Mouse (Mus musculus): Measurements from ENCODE around the gene Mrpl51. TPM values are rescaled to one million over a fixed set of nuclear protein-coding genes. Genes with fewer than 3 reads are reported as not detected.

The Mrpl51 gene
- polyA plus RNA-seq (2012; rRNA removed): 21.2 and 29.4 TPM in 2 replicates

DNA sequence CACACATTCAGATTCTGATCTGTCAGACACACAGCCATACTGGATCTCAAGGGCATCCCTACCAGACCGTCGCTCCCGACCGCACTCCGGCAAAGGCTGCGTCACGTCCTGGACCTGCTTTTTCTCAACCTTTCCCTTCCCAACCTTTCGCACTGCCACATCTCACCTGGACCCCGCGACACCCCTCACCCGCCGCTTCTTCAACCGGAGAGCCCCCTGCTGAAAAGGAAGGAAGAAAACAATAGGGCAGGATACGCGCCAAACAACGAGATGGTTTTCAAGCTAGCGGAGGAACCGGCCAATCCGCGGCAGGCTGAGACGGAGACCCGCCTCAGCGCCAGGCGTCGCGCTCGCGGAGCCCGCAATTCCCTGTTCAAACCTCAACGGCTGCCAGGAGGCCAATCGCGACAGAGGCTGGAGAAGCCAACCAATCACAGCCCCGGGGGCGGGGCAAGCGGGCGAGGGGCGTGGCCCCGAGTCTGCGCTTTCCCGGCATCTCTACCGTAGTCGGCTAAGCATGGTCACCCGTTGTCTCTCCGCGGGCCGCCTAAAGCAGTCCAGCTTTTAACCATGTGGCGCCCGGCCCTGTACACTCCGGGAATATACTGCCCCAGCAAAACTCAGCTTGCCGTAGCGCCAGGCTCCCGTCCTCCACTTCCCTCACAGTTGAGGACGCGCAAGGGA, at the start of gene Mrpl51, which contains the start of gene Ncapd2:
Gene Mrpl51 (plus strand): TSS at position 470 of the 684 bp plus-strand sequence.
Gene Ncapd2 (minus strand): TSS at position 370 of the 684 bp plus-strand sequence.
- Histone ChIP-seq H3K4me1 (ENCODE audit: control insufficient read depth, insufficient read depth, insufficient read length) (peaks cover 4% of the 10 kb centered on the region; the same call in 1 of the 2 replicates), H3K27me3 (ENCODE audit: control insufficient read depth, insufficient read depth, low read length) (no peaks in the 10 kb centered on the region), H3K4me3 (ENCODE audit: extremely low read depth, insufficient read depth, insufficient read length) (peak within 1 kb of the TSS; percentile 96), H3K27ac (ENCODE audit: insufficient read depth, low read length) (peak within 1 kb of the TSS; percentile 99), H3K36me3 (ENCODE audit: control insufficient read depth, insufficient read depth, low read length) (peaks cover 8% of the 10 kb centered on the region; the same call in 1 of the 2 replicates)
- WGBS: under 1% methylated on average over 54 of the region's 54 CpGs
- no peak for TF ChIP-seq CTCF (IDR thresholded peaks at IDR 0.05; ENCODE audit: extremely low read depth, insufficient read depth, insufficient read length, insufficient replicate concordance)
- no peak for TF ChIP-seq POLR2A (IDR thresholded peaks at IDR 0.05; ENCODE audit: low read depth, low read length)
- DNase-seq (ENCODE audit: low read depth in 1 of 2, low spot score in 2 of 2): peak; percentile 91 to 94

- no peak for TF ChIP-seq CTCF (IDR thresholded peaks at IDR 0.05; ENCODE audit: extremely low read depth, insufficient read depth, insufficient read length, insufficient replicate concordance)
- no peak for TF ChIP-seq POLR2A (IDR thresholded peaks at IDR 0.05; ENCODE audit: low read depth, low read length)
- peaks cover 22% of the 10 kb centered on the region for H3K36me3 ChIP-seq (ENCODE audit: control insufficient read depth, insufficient read depth, low read length)
- H3K27me3 ChIP-seq (ENCODE audit: control insufficient read depth, insufficient read depth, low read length): no peaks in the 10 kb centered on the region
- no peak for DNase-seq (ENCODE audit: low read depth in 1 of 2, low spot score in 2 of 2)
- no peak overlapping the region for H3K27ac ChIP-seq (ENCODE audit: insufficient read depth, low read length)
- 91% methylated on average over 8 of the region's 8 CpGs for WGBS
- no peak overlapping the region for H3K4me3 ChIP-seq (ENCODE audit: extremely low read depth, insufficient read depth, insufficient read length)
- peaks cover 11% of the 10 kb centered on the region; the same call in 1 of the 2 replicates for H3K4me1 ChIP-seq (ENCODE audit: control insufficient read depth, insufficient read depth, insufficient read length)
These were observed 49.2 kb upstream of the Mrpl51 start for GRCm38 (mm10) chr6:125142436-125142835.

DNA sequence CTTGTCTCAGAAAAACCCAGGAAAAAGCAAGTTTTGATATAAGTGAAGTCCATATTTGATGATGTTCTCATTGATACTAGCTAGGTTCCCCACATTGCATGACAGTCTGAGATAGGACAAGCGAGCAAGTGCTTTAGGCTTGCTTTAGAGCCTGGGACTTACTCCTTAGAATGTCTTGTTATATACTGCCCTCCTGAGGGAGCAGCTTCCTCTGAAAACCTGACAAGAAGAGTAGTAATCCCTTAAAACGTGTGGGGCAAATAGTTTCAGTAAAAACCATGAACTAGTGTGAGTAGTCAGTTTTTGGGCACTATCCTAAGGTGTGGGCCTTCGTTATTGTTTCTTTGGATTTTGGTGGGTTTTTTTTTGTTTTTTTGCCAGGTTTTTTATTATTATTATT, 48.5 kb upstream of the Mrpl51 start:
- Histone ChIP-seq H3K4me1 (ENCODE audit: control insufficient read depth, insufficient read depth, insufficient read length) (peaks cover 12% of the 10 kb centered on the region; the same call in 1 of the 2 replicates), H3K4me3 (ENCODE audit: extremely low read depth, insufficient read depth, insufficient read length) (no peak overlapping the region), H3K36me3 (ENCODE audit: control insufficient read depth, insufficient read depth, low read length) (peaks cover 19% of the 10 kb centered on the region), H3K27ac (ENCODE audit: insufficient read depth, low read length) (no peak overlapping the region), H3K27me3 (ENCODE audit: control insufficient read depth, insufficient read depth, low read length) (no peaks in the 10 kb centered on the region)
- no peak for DNase-seq (ENCODE audit: low read depth in 1 of 2, low spot score in 2 of 2)
- 75% methylated on average over 3 of the region's 3 CpGs for WGBS
- TF ChIP-seq POLR2A (IDR thresholded peaks at IDR 0.05; ENCODE audit: low read depth, low read length) (no peak), CTCF (IDR thresholded peaks at IDR 0.05; ENCODE audit: extremely low read depth, insufficient read depth, insufficient read length, insufficient replicate concordance) (no peak)

GRCm38 (mm10) chr6:125143904-125144303, 47.7 kb upstream of the Mrpl51 start:
- WGBS: 90% methylated on average over 9 of the region's 9 CpGs
- H3K27ac ChIP-seq (ENCODE audit: insufficient read depth, low read length): no peak overlapping the region
- no peak overlapping the region for H3K4me3 ChIP-seq (ENCODE audit: extremely low read depth, insufficient read depth, insufficient read length)
- H3K36me3 ChIP-seq (ENCODE audit: control insufficient read depth, insufficient read depth, low read length): peaks cover 16% of the 10 kb centered on the region
- H3K4me1 ChIP-seq (ENCODE audit: control insufficient read depth, insufficient read depth, insufficient read length): peaks cover 17% of the 10 kb centered on the region; the same call in 1 of the 2 replicates
- no peaks in the 10 kb centered on the region for H3K27me3 ChIP-seq (ENCODE audit: control insufficient read depth, insufficient read depth, low read length)
- TF ChIP-seq POLR2A (IDR thresholded peaks at IDR 0.05; ENCODE audit: low read depth, low read length) (no peak), CTCF (IDR thresholded peaks at IDR 0.05; ENCODE audit: extremely low read depth, insufficient read depth, insufficient read length, insufficient replicate concordance) (no peak)
- DNase-seq (ENCODE audit: low read depth in 1 of 2, low spot score in 2 of 2): no peak

DNA sequence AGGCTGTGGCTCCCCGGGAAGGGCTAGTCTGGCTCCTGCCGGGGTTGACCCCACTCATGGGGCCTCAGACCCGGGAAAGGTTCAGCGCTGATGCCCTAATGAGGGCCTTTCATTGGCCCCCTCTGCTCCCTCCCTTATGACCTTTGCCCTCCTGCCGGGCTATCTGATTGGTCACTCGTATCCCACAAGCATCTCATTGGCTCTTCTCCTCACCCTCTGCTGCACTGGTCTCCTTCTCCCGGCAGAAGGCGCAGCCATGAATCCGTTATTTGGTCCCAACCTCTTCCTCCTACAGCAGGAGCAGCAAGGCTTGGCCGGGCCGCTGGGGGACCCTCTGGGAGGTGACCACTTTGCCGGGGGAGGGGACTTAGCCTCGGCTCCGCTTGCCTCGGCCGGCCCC, 46.6 kb upstream of the Mrpl51 start, which contains the start of gene Iffo1:
Gene Iffo1 (plus strand): TSS at position 241 of the 400 bp plus-strand sequence.
- H3K4me1 ChIP-seq (ENCODE audit: control insufficient read depth, insufficient read depth, insufficient read length): peaks cover 17% of the 10 kb centered on the region; the same call in 1 of the 2 replicates
- WGBS: 1% methylated on average over 16 of the region's 16 CpGs
- DNase-seq (ENCODE audit: low read depth in 1 of 2, low spot score in 2 of 2): peak; percentile 70 to 86
- 0 out of 2 replicates have a peak, but pooled peaks have one; percentile 24 for TF ChIP-seq POLR2A (IDR thresholded peaks at IDR 0.05; ENCODE audit: low read depth, low read length)
- TF ChIP-seq CTCF (IDR thresholded peaks at IDR 0.05; ENCODE audit: extremely low read depth, insufficient read depth, insufficient read length, insufficient replicate concordance): 0 out of 2 replicates have a peak, but pooled peaks have one; percentile 4
- peak within 1 kb of the TSS; percentile 54 for H3K27ac ChIP-seq (ENCODE audit: insufficient read depth, low read length)
- H3K27me3 ChIP-seq (ENCODE audit: control insufficient read depth, insufficient read depth, low read length): no peaks in the 10 kb centered on the region
- H3K4me3 ChIP-seq (ENCODE audit: extremely low read depth, insufficient read depth, insufficient read length): peak within 1 kb of the TSS; percentile 91
- peaks cover 10% of the 10 kb centered on the region for H3K36me3 ChIP-seq (ENCODE audit: control insufficient read depth, insufficient read depth, low read length)

GRCm38 (mm10) chr6:125145479-125145951, 46.1 kb upstream of the Mrpl51 start:
- WGBS: 1% methylated on average over 35 of the region's 35 CpGs
- Histone ChIP-seq H3K4me3 (ENCODE audit: extremely low read depth, insufficient read depth, insufficient read length) (peak overlapping the region; percentile 91), H3K4me1 (ENCODE audit: control insufficient read depth, insufficient read depth, insufficient read length) (peaks cover 17% of the 10 kb centered on the region; the same call in 1 of the 2 replicates), H3K27me3 (ENCODE audit: control insufficient read depth, insufficient read depth, low read length) (no peaks in the 10 kb centered on the region), H3K36me3 (ENCODE audit: control insufficient read depth, insufficient read depth, low read length) (peaks cover 6% of the 10 kb centered on the region), H3K27ac (ENCODE audit: insufficient read depth, low read length) (peak overlapping the region; percentile 54)
- no peak for DNase-seq (ENCODE audit: low read depth in 1 of 2, low spot score in 2 of 2)
- TF ChIP-seq CTCF (IDR thresholded peaks at IDR 0.05; ENCODE audit: extremely low read depth, insufficient read depth, insufficient read length, insufficient replicate concordance): no peak
- no peak for TF ChIP-seq POLR2A (IDR thresholded peaks at IDR 0.05; ENCODE audit: low read depth, low read length)

Data from spleen, adult 2 months (tissue).